Mouse (Mus musculus): ENCODE data around the gene Myl9. TPM values are rescaled to one million over a fixed set of nuclear protein-coding genes. Genes with fewer than 3 reads are reported as not detected.

Gene Myl9
- polyA plus RNA-seq (2015; fragmentation: Nextera tagmentation; extraction: Ambion mirVana), result 41.2 and 41.6 TPM in 2 replicates

GRCm38 (mm10) chr2:156774738-156775454 is at the start of gene Myl9:
TSS of gene Myl9 (plus strand) at chr2:156775420.
- 2% methylated on average over 28 of the region's 28 CpGs for WGBS
- peak within 1 kb of the TSS; percentile 75 for H3K4me2 ChIP-seq
- no peaks in the 10 kb centered on the region for H3K9me3 ChIP-seq
- H3K27ac ChIP-seq, result peak within 1 kb of the TSS; percentile 60
- no peaks in the 10 kb centered on the region for H3K36me3 ChIP-seq (replicated peaks)
- peaks cover 12% of the 10 kb centered on the region for H3K4me1 ChIP-seq
- H3K4me3 ChIP-seq, result peak within 1 kb of the TSS; percentile 32
- ATAC-seq (replicated peaks), result peak; percentile 76
- H3K27me3 ChIP-seq (replicated peaks), result no peaks in the 10 kb centered on the region
- H3K9ac ChIP-seq, result peak within 1 kb of the TSS; percentile 51; the same call in 1 of the 2 replicates

DNA sequence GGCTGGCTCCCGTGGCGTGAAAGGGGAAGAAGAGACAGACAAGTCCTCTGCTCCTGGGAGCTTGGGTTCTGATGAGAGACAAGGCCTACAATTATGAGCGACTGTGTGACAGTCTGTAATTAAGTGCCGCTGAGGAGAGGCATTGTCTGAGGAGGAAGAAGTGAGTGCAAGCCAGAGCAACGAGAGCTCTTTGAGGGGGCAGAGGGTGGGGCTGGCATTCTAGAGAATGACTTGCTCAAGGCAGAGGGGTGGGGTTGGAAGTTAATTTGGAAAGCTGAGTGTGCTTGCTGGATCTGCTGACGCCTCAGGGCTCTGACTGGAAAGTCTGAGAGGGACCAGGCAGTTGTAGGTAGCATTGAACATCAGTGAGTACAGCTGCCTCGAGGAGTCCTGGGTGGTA is 48.9 kb upstream of the Myl9 start:
- Histone ChIP-seq H3K9me3 (no peaks in the 10 kb centered on the region), H3K4me1 (peaks cover 63% of the 10 kb centered on the region), H3K36me3 (replicated peaks) (no peaks in the 10 kb centered on the region), H3K27me3 (replicated peaks) (no peaks in the 10 kb centered on the region), H3K4me3 (0 out of 2 replicates have a peak overlapping the region, but pooled peaks have one; percentile 3), H3K27ac (peak overlapping the region; percentile 49), H3K4me2 (peak overlapping the region; percentile 74), H3K9ac (peak overlapping the region; percentile 11; the same call in 1 of the 2 replicates)
- no peak for ATAC-seq (replicated peaks)
- WGBS, result 24% methylated on average over 7 of the region's 7 CpGs

GRCm38 (mm10) chr2:156726878-156727277 is 48.3 kb upstream of the Myl9 start:
- no peak for ATAC-seq (replicated peaks)
- H3K4me1 ChIP-seq, result peaks cover 68% of the 10 kb centered on the region
- H3K9ac ChIP-seq, result no peak overlapping the region
- H3K4me3 ChIP-seq, result no peak overlapping the region
- H3K27me3 ChIP-seq (replicated peaks), result no peaks in the 10 kb centered on the region
- peak overlapping the region; percentile 74 for H3K4me2 ChIP-seq
- H3K36me3 ChIP-seq (replicated peaks), result no peaks in the 10 kb centered on the region
- peak overlapping the region; percentile 49 for H3K27ac ChIP-seq
- 53% methylated on average over 3 of the region's 3 CpGs for WGBS
- H3K9me3 ChIP-seq, result no peaks in the 10 kb centered on the region

- peak overlapping the region; percentile 13 for H3K27ac ChIP-seq
- H3K4me1 ChIP-seq, result peaks cover 64% of the 10 kb centered on the region
- no peak for ATAC-seq (replicated peaks)
- H3K4me3 ChIP-seq, result no peak overlapping the region
- H3K27me3 ChIP-seq (replicated peaks), result no peaks in the 10 kb centered on the region
- WGBS, result 62% methylated on average over 9 of the region's 10 CpGs
- H3K9me3 ChIP-seq, result no peaks in the 10 kb centered on the region
- no peak overlapping the region for H3K4me2 ChIP-seq
- no peaks in the 10 kb centered on the region for H3K36me3 ChIP-seq (replicated peaks)
- no peak overlapping the region for H3K9ac ChIP-seq
These were observed 45.4 kb upstream of the Myl9 start for GRCm38 (mm10) chr2:156729537-156730469.

DNA sequence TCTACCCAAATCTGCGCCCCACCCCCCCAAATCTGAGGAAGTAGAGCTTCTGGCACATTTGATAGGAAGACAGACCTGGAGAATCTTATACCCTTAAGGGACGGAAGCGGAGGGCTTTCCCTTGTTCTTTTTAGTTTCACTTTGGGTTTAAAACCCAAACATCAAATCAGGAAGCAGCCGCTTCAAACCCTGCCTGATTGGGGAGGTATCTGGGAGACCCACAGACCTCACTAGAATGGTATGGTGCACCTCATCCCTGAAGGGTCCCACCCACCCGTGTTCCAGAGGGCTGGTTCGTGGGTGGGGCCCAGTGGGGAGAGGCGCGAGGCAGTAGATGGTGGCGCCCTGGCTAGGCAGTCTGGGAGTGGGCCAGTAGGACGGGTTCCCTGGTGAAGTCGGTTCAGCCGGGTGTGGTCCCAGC is 44.7 kb upstream of the Myl9 start:
- Histone ChIP-seq H3K9me3 (no peaks in the 10 kb centered on the region), H3K27me3 (replicated peaks) (no peaks in the 10 kb centered on the region), H3K4me1 (peaks cover 64% of the 10 kb centered on the region), H3K36me3 (replicated peaks) (no peaks in the 10 kb centered on the region), H3K9ac (no peak overlapping the region), H3K27ac (peak overlapping the region; percentile 13; the same call in 1 of the 2 replicates), H3K4me3 (no peak overlapping the region), H3K4me2 (no peak overlapping the region)
- no peak; the same call in 1 of the 2 replicates for ATAC-seq (replicated peaks)
- 88% methylated on average over 12 of the region's 12 CpGs for WGBS

DNA sequence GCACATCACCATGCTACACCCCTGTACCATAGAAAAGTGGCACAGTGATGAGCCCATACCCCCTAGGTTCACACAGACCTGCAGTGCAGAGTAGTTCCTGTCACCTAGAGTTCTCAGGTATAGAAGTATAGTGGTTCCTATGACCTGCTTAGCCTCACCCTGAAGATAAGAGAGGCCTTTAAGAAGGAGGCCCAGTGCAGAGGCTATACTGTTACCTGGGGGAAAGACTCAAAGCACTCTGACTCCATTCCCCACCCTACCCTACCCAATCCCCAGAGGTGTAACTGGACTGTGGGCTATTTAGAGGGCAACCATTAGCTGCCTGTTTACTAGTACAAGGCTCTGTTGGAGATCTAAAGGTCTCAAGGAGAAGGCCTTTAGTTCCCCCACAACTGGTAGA is 43.6 kb upstream of the Myl9 start:
- Histone ChIP-seq H3K27ac (no peak overlapping the region), H3K9me3 (no peaks in the 10 kb centered on the region), H3K4me3 (no peak overlapping the region), H3K9ac (no peak overlapping the region), H3K27me3 (replicated peaks) (no peaks in the 10 kb centered on the region), H3K36me3 (replicated peaks) (no peaks in the 10 kb centered on the region), H3K4me1 (peaks cover 64% of the 10 kb centered on the region), H3K4me2 (no peak overlapping the region)
- no peak for ATAC-seq (replicated peaks)

- Histone ChIP-seq H3K27me3 (replicated peaks) (no peaks in the 10 kb centered on the region), H3K4me1 (peaks cover 64% of the 10 kb centered on the region), H3K9ac (no peak overlapping the region), H3K27ac (no peak overlapping the region), H3K4me2 (no peak overlapping the region), H3K4me3 (no peak overlapping the region), H3K9me3 (no peaks in the 10 kb centered on the region), H3K36me3 (replicated peaks) (no peaks in the 10 kb centered on the region; the same call in 1 of the 2 replicates)
- WGBS, result 76% methylated on average over 6 of the region's 6 CpGs
- no peak for ATAC-seq (replicated peaks)
These were observed 43.1 kb upstream of the Myl9 start for GRCm38 (mm10) chr2:156732109-156732508.

- 76% methylated on average over 3 of the region's 3 CpGs for WGBS
- Histone ChIP-seq H3K36me3 (replicated peaks) (no peaks in the 10 kb centered on the region; the same call in 1 of the 2 replicates), H3K9ac (no peak overlapping the region), H3K27ac (no peak overlapping the region), H3K27me3 (replicated peaks) (no peaks in the 10 kb centered on the region), H3K4me2 (no peak overlapping the region), H3K4me3 (no peak overlapping the region), H3K4me1 (peaks cover 51% of the 10 kb centered on the region), H3K9me3 (no peaks in the 10 kb centered on the region)
- ATAC-seq (replicated peaks), result no peak
These were observed 39.4 kb upstream of the Myl9 start for GRCm38 (mm10) chr2:156735761-156736335.

DNA sequence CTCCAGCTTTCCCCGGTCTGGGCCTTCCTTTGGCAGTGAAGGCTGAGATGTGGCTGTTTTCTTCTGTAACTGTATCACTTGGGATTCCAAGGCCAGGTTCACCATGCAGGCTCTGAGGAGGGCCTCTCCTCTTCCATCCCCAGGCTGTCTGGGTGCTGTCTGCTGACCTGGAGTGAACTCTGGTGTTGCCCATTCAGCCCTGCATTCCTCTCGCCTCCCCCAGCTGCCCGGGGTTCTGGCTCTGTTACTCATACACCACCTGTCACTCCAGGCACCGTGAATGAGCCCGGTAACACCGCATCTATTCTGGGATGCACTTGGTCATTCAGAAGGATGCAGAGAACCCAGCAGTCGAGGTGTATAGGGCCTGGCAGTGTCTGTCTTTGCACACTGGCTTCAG is 38.4 kb upstream of the Myl9 start:
- WGBS, result 55% methylated on average over 7 of the region's 7 CpGs
- peaks cover 52% of the 10 kb centered on the region for H3K4me1 ChIP-seq
- no peak overlapping the region for H3K9ac ChIP-seq
- H3K4me3 ChIP-seq, result no peak overlapping the region
- no peaks in the 10 kb centered on the region for H3K27me3 ChIP-seq (replicated peaks)
- no peak for ATAC-seq (replicated peaks)
- H3K4me2 ChIP-seq, result no peak overlapping the region
- no peaks in the 10 kb centered on the region; the same call in 1 of the 2 replicates for H3K36me3 ChIP-seq (replicated peaks)
- H3K9me3 ChIP-seq, result no peaks in the 10 kb centered on the region
- no peak overlapping the region for H3K27ac ChIP-seq

DNA sequence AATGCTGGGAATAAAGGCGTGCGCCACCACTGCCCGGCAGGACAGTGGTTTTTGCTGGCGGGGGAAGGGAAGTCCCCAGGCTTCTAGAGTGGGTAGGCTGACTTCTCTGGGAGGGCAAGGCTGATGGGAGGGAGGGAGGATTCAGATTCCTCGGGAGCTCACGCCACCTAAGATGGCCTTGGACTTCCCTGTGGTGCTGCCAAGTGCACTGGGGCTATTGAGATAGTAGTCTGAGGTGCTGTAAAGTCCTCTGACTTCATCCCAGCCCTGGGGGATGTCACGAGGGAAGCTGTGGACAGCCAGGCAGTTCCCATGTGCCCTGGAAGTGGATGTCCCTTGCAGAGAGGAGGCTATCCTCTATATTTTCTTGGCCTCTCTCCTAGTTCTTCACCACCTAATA is 37.2 kb upstream of the Myl9 start:
- no peak overlapping the region for H3K4me2 ChIP-seq
- ATAC-seq (replicated peaks), result no peak
- no peaks in the 10 kb centered on the region for H3K9me3 ChIP-seq
- no peak overlapping the region for H3K27ac ChIP-seq
- H3K27me3 ChIP-seq (replicated peaks), result no peaks in the 10 kb centered on the region
- no peaks in the 10 kb centered on the region; the same call in 1 of the 2 replicates for H3K36me3 ChIP-seq (replicated peaks)
- H3K4me3 ChIP-seq, result no peak overlapping the region
- H3K9ac ChIP-seq, result no peak overlapping the region
- WGBS, result 82% methylated on average over 7 of the region's 7 CpGs
- H3K4me1 ChIP-seq, result peaks cover 56% of the 10 kb centered on the region

- peaks cover 34% of the 10 kb centered on the region for H3K4me1 ChIP-seq
- no peaks in the 10 kb centered on the region for H3K27me3 ChIP-seq (replicated peaks)
- no peak for ATAC-seq (replicated peaks)
- H3K9ac ChIP-seq, result no peak overlapping the region
- no peaks in the 10 kb centered on the region for H3K9me3 ChIP-seq
- no peak overlapping the region for H3K4me2 ChIP-seq
- H3K4me3 ChIP-seq, result no peak overlapping the region
- no peak overlapping the region for H3K27ac ChIP-seq
- peaks cover 7% of the 10 kb centered on the region; the same call in 1 of the 2 replicates for H3K36me3 ChIP-seq (replicated peaks)
- WGBS, result 89% methylated on average over 9 of the region's 9 CpGs
These were observed 34.0 kb upstream of the Myl9 start for GRCm38 (mm10) chr2:156741265-156741664.

DNA sequence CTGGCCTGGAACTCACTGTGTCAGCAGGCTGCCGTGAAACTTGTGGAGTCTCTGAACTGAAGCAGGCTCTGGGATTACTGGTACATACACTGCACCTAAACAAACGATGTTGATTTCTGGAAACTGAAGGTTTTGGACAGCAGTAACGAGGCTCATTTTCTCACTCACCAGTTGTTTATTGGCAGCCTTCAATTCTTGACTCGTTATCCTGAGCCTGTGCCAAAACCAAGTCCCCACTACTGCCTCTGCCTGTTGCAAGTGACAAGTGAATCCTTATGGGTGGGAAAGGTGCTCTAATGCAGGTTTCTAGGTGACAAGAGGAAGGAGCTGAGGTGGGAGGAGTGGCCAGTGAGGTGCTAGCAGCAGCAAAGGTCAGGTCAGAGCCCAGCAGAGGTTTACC is 33.2 kb upstream of the Myl9 start:
- Histone ChIP-seq H3K4me3 (no peak overlapping the region), H3K27me3 (replicated peaks) (no peaks in the 10 kb centered on the region), H3K9ac (no peak overlapping the region), H3K4me1 (peaks cover 27% of the 10 kb centered on the region), H3K36me3 (replicated peaks) (peaks cover 14% of the 10 kb centered on the region; the same call in 1 of the 2 replicates), H3K27ac (0 out of 2 replicates have a peak overlapping the region, but pooled peaks have one; percentile 20), H3K4me2 (no peak overlapping the region), H3K9me3 (no peaks in the 10 kb centered on the region)
- WGBS, result 50% methylated on average over 4 of the region's 4 CpGs
- no peak for ATAC-seq (replicated peaks)

All from midbrain, embryonic 15.5 days (tissue).